Mouse (Mus musculus): ENCODE measurements around the gene Sema7a. TPM values are rescaled to one million over a fixed set of nuclear protein-coding genes. Genes with fewer than 3 reads are reported as not detected.

Gene Sema7a
- polyA plus RNA-seq, 1 experiment, result 3.2 TPM

DNA sequence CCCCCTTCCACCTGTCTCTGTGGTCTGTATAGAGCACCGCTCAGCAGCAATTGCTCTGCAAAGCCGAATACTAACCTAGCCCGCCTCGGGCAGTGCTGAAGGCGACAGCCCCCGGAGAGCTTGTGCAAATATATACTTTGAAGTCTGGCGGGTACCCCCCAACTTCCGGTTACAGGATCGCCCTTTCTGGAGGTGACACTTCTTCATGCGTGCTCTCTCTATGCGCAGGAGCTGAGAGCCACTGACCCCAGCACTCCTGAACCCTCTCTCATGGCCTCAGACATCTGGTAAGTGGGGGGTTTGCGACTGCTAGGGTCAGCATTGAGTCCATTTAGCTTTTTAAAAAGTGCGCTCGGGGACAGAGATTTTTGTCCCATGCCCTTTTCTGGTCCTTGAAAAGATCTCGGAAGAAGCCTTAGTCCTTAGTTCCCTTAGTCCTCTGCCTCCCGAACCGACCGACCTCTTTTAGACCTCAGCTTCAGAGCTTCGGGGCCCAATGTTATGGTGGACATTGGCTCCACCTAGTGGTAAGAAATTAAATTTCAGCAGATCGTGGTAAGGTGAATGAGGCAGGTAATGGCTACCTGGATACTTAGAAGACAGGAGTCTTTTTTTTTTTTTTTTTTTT lies 58.2 kb downstream of the Sema7a start:
- WGBS, result 2% methylated on average over 20 of the region's 20 CpGs
- no peak for TF ChIP-seq POLR2A (IDR thresholded peaks at IDR 0.05; ENCODE audit: borderline replicate concordance, control insufficient read depth, low read depth, low read length)
- TF ChIP-seq CTCF (IDR thresholded peaks at IDR 0.05; ENCODE audit: control insufficient read depth, insufficient read depth, low read length), result peak; percentile 70
- H3K4me1 ChIP-seq (ENCODE audit: control insufficient read depth, insufficient read depth, low read length), result no peaks in the 10 kb centered on the region
- no peak overlapping the region for H3K27ac ChIP-seq (ENCODE audit: control insufficient read depth, insufficient read depth, low read depth, low read length, poor library complexity)
- H3K4me3 ChIP-seq (replicated peaks; ENCODE audit: control insufficient read depth, low read depth, low read length), result no peak overlapping the region

DNA sequence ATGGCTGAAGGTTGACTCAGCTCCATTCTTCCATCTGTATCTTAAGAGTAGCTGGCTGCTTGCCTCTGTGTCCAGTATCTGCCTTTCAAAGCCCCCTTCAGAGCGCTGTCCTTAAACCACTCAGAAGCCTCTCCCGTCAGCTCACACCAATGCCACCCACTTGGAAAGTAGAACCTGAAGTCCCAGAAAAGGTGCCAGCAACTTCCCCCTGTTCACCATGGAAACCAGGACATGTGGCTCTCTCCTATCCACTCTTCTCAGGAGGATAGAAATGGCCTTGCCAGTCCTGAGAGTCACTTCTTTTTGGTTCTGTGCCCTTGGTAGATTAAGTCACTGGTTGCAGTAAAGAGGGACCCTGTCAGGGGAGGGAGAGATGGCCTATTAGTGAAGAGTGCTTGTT lies 58.8 kb downstream of the Sema7a start:
- no peak for TF ChIP-seq POLR2A (IDR thresholded peaks at IDR 0.05; ENCODE audit: borderline replicate concordance, control insufficient read depth, low read depth, low read length)
- TF ChIP-seq CTCF (IDR thresholded peaks at IDR 0.05; ENCODE audit: control insufficient read depth, insufficient read depth, low read length), result no peak
- WGBS, result 56% methylated on average over 2 of the region's 2 CpGs
- H3K27ac ChIP-seq (ENCODE audit: control insufficient read depth, insufficient read depth, low read depth, low read length, poor library complexity), result no peak overlapping the region
- H3K4me1 ChIP-seq (ENCODE audit: control insufficient read depth, insufficient read depth, low read length), result no peaks in the 10 kb centered on the region
- no peak overlapping the region for H3K4me3 ChIP-seq (replicated peaks; ENCODE audit: control insufficient read depth, low read depth, low read length)

- H3K4me3 ChIP-seq (replicated peaks; ENCODE audit: control insufficient read depth, low read depth, low read length), result no peak overlapping the region
- no peaks in the 10 kb centered on the region for H3K4me1 ChIP-seq (ENCODE audit: control insufficient read depth, insufficient read depth, low read length)
- WGBS, result 43% methylated on average over 2 of the region's 2 CpGs
- no peak overlapping the region for H3K27ac ChIP-seq (ENCODE audit: control insufficient read depth, insufficient read depth, low read depth, low read length, poor library complexity)
- TF ChIP-seq POLR2A (IDR thresholded peaks at IDR 0.05; ENCODE audit: borderline replicate concordance, control insufficient read depth, low read depth, low read length), result no peak
- no peak for TF ChIP-seq CTCF (IDR thresholded peaks at IDR 0.05; ENCODE audit: control insufficient read depth, insufficient read depth, low read length)
These were observed 59.8 kb downstream of the Sema7a start for GRCm38 (mm10) chr9:57999676-58000075.

GRCm38 (mm10) chr9:58003272-58003671 lies 63.4 kb downstream of the Sema7a start:
- H3K4me3 ChIP-seq (replicated peaks; ENCODE audit: control insufficient read depth, low read depth, low read length), result no peak overlapping the region
- H3K4me1 ChIP-seq (ENCODE audit: control insufficient read depth, insufficient read depth, low read length), result peaks cover 3% of the 10 kb centered on the region; the same call in 1 of the 2 replicates
- 11% methylated on average over 2 of the region's 2 CpGs for WGBS
- H3K27ac ChIP-seq (ENCODE audit: control insufficient read depth, insufficient read depth, low read depth, low read length, poor library complexity), result no peak overlapping the region
- TF ChIP-seq CTCF (IDR thresholded peaks at IDR 0.05; ENCODE audit: control insufficient read depth, insufficient read depth, low read length) (no peak), POLR2A (IDR thresholded peaks at IDR 0.05; ENCODE audit: borderline replicate concordance, control insufficient read depth, low read depth, low read length) (no peak)

GRCm38 (mm10) chr9:58005753-58006461 lies 66.0 kb downstream of the Sema7a start, which contains the start of gene Cyp11a1:
Cyp11a1 (plus strand) TSS chr9:58006411.
- Histone ChIP-seq H3K4me1 (ENCODE audit: control insufficient read depth, insufficient read depth, low read length) (peaks cover 3% of the 10 kb centered on the region; the same call in 1 of the 2 replicates), H3K27ac (ENCODE audit: control insufficient read depth, insufficient read depth, low read depth, low read length, poor library complexity) (peak within 1 kb of the TSS; percentile 59; the same call in 1 of the 2 replicates), H3K4me3 (replicated peaks; ENCODE audit: control insufficient read depth, low read depth, low read length) (no peak within 1 kb of the TSS)
- TF ChIP-seq CTCF (IDR thresholded peaks at IDR 0.05; ENCODE audit: control insufficient read depth, insufficient read depth, low read length), result no peak
- no peak for TF ChIP-seq POLR2A (IDR thresholded peaks at IDR 0.05; ENCODE audit: borderline replicate concordance, control insufficient read depth, low read depth, low read length)
- 61% methylated on average over 16 of the region's 16 CpGs for WGBS

GRCm38 (mm10) chr9:58008336-58009014 lies 68.6 kb downstream of the Sema7a start:
- 82% methylated on average over 12 of the region's 12 CpGs for WGBS
- H3K4me1 ChIP-seq (ENCODE audit: control insufficient read depth, insufficient read depth, low read length), result peaks cover 3% of the 10 kb centered on the region; the same call in 1 of the 2 replicates
- no peak overlapping the region; the same call in 1 of the 2 replicates for H3K27ac ChIP-seq (ENCODE audit: control insufficient read depth, insufficient read depth, low read depth, low read length, poor library complexity)
- no peak overlapping the region for H3K4me3 ChIP-seq (replicated peaks; ENCODE audit: control insufficient read depth, low read depth, low read length)
- TF ChIP-seq POLR2A (IDR thresholded peaks at IDR 0.05; ENCODE audit: borderline replicate concordance, control insufficient read depth, low read depth, low read length) (no peak), CTCF (IDR thresholded peaks at IDR 0.05; ENCODE audit: control insufficient read depth, insufficient read depth, low read length) (no peak)

DNA sequence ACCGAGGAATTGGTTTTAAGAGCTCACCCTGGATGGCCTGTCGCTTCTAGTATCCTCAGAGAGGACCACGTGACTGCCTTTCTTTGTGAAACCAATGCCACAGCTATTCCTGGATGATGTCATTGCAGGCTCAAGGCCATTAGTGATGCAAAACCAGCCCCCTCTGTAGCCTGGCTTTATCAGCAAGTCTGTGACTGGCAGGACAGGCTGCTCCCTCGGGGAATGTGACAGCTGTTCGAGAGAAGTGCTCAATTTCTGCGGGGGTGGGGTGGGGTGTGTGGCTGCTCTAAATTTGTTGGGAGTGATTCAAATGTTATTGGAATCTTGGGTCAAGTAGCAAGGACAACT lies 69.1 kb downstream of the Sema7a start:
- H3K4me1 ChIP-seq (ENCODE audit: control insufficient read depth, insufficient read depth, low read length), result peaks cover 3% of the 10 kb centered on the region; the same call in 1 of the 2 replicates
- 51% methylated on average over 6 of the region's 6 CpGs for WGBS
- TF ChIP-seq POLR2A (IDR thresholded peaks at IDR 0.05; ENCODE audit: borderline replicate concordance, control insufficient read depth, low read depth, low read length), result no peak
- no peak for TF ChIP-seq CTCF (IDR thresholded peaks at IDR 0.05; ENCODE audit: control insufficient read depth, insufficient read depth, low read length)
- no peak overlapping the region for H3K4me3 ChIP-seq (replicated peaks; ENCODE audit: control insufficient read depth, low read depth, low read length)
- no peak overlapping the region; the same call in 1 of the 2 replicates for H3K27ac ChIP-seq (ENCODE audit: control insufficient read depth, insufficient read depth, low read depth, low read length, poor library complexity)

- H3K4me3 ChIP-seq (replicated peaks; ENCODE audit: control insufficient read depth, low read depth, low read length), result no peak overlapping the region
- H3K27ac ChIP-seq (ENCODE audit: control insufficient read depth, insufficient read depth, low read depth, low read length, poor library complexity), result no peak overlapping the region
- WGBS, result 65% methylated on average over 3 of the region's 3 CpGs
- H3K4me1 ChIP-seq (ENCODE audit: control insufficient read depth, insufficient read depth, low read length), result peaks cover 3% of the 10 kb centered on the region; the same call in 1 of the 2 replicates
- TF ChIP-seq CTCF (IDR thresholded peaks at IDR 0.05; ENCODE audit: control insufficient read depth, insufficient read depth, low read length), result no peak
- no peak for TF ChIP-seq POLR2A (IDR thresholded peaks at IDR 0.05; ENCODE audit: borderline replicate concordance, control insufficient read depth, low read depth, low read length)
These were observed 69.7 kb downstream of the Sema7a start for GRCm38 (mm10) chr9:58009588-58009987.

Measured in bone marrow, adult 2 months (tissue).